Mouse (Mus musculus): ENCODE measurements around the gene Igfbp6. TPM values are rescaled to one million over a fixed set of nuclear protein-coding genes. Genes with fewer than 3 reads are reported as not detected.

Igfbp6 gene
- polyA plus RNA-seq (2017; shearing (Covaris generic)) = under 1 TPM in 1 of 2 experiments, not detected in 1; 0.60 TPM

DNA sequence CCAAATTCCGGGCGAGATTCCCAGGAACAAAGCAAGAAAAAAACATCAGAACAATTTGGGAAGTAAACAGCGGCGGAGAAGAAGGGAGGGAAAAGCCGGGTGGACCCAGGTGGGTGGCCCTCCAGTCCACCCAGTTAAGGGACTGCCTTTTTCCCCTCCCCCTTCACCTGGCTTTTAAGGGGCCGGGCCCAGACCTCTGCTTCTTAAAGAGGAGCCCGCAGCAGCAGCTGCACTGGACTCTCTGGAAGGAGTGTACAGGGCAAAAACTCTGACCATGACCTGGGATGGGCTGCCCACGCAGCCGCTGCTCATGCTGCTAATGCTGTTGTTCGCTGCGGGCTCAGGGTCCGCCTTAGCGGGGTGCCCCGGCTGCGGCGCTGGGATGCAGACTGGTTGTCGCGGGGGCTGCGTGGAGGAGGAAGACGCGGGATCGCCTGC, at the start of gene Igfbp6:
Gene Igfbp6, plus strand, starts transcription at position 89 of the 438 bp plus-strand sequence.
- no peak for ATAC-seq

DNA sequence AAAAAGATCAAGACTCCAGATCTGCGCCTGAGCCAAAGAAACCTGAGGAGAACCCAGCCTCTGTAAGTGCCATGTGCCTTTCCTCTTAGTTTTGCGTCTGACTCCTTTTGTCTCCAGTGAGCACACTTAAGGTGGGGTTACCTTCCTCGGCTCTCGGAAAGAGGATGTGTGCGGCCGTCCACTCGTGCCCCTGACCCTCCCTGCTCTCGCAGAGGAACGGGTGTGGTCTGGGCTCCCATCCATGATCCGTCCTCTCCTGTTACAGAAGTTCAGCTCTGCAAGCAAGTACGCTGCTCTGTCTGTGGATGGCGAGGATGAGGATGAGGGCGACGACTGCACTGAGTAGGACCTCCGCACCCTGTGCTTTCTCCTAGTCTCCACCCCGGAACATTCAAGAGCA, 49.2 kb upstream of the Igfbp6 start:
- ATAC-seq = no peak

DNA sequence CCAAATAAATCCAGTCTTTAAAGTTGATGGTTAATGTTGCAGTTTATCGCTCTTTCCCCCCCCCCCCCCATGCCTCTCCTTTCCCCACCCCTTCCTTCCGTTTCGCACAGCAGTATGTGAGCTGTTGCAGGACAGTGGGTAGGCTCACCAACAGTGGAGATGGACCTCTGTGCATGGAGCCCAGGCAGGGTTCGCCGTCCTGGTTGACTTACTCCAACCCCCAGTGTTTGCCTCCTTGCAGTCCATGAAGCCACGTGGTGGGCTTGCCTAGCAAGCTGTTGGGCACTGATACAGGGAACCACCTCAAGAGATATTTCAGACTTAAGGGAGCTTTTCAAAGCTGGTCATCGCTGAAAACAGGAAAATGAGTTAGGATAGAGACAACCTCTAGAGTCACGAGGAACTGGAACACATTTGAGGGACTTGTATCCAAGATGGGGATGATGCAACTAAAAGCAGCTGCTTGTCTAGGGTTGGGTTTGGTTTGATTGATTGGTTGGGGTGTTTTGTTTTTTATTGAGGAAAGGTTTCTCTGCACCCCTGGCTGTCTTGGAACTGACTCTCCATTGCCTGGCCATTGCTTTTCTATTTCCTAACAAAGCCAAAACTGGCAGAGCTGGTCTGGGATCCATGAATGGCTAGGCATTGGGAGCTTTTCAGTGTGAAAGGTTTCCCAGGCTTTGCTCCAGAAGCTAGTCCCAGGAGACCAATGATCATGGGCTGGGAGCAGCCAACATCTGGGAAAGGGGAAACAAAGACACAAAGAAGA, 46.8 kb upstream of the Igfbp6 start:
- no peak for ATAC-seq

- no peak for ATAC-seq
Measured at GRCm38 (mm10) chr15:102097991-102098555, 46.1 kb upstream of the Igfbp6 start.

- no peak for ATAC-seq
Measured at GRCm38 (mm10) chr15:102099260-102099659, 44.9 kb upstream of the Igfbp6 start.

DNA sequence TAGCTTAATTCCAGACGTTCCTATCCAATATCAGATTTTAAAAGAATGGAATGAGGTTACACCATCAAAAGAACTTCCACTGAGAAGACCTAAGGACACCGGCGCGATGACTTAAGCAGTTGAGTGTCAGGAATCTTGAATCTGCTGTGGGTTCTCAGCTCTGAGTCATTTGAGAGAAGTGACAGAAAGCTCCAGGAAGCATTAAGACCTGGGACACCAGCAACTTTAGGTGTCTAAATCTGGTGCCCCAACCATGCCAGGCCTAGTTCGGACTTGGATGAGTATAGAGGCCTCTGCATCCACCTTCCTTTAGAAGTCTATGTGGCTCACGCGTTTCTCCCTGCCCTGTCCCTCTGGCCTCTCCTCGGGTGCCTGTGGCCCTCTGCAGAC, 44.4 kb upstream of the Igfbp6 start:
- ATAC-seq = peak; percentile 15

DNA sequence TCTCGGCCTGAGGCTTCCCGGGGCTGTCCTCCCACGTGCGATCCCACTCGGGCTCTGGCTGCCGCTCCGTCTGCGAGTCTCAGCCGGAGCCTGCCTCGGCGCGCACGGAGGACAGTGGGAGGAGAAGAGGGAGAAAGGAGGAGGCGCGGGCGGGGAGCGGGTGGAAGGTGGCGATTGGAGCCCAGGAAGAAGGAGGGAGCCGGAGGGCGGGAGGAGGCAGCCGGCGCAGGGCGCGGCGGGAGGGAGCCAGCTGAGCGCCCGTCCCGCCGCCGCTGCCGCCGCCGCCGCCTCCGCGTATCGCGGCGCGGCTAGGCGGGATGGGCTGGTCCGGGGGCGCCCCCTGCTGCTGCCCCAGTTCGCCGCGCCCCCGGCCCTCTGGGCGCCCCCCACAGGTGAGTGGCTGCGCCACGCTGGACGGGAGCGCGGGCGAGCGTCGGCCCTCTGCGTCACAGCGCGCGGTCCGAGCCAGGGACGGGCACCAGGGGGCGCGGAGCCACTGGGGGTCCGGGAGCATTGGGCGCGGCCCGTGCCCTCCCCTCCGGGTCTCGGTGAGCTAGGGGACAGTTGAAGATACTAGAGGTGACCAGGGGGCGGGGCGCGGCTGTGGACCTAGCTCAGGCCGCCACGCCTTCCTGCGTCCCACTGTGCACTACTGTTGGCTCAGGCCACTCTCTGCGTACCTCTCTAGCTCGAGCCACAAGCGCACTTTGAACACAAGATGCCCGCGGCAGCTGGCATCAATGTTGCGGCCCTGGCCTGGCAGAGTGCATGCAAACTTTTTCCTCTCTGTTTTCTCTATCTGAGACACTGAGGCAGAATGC, 43.8 kb upstream of the Igfbp6 start, which contains the start of gene Tns2:
Gene Tns2, plus strand, starts transcription at position 253 of the 821 bp plus-strand sequence.
- ATAC-seq = peak; percentile 63

- no peak for ATAC-seq
Measured at GRCm38 (mm10) chr15:102100996-102101671, 43.0 kb upstream of the Igfbp6 start.

DNA sequence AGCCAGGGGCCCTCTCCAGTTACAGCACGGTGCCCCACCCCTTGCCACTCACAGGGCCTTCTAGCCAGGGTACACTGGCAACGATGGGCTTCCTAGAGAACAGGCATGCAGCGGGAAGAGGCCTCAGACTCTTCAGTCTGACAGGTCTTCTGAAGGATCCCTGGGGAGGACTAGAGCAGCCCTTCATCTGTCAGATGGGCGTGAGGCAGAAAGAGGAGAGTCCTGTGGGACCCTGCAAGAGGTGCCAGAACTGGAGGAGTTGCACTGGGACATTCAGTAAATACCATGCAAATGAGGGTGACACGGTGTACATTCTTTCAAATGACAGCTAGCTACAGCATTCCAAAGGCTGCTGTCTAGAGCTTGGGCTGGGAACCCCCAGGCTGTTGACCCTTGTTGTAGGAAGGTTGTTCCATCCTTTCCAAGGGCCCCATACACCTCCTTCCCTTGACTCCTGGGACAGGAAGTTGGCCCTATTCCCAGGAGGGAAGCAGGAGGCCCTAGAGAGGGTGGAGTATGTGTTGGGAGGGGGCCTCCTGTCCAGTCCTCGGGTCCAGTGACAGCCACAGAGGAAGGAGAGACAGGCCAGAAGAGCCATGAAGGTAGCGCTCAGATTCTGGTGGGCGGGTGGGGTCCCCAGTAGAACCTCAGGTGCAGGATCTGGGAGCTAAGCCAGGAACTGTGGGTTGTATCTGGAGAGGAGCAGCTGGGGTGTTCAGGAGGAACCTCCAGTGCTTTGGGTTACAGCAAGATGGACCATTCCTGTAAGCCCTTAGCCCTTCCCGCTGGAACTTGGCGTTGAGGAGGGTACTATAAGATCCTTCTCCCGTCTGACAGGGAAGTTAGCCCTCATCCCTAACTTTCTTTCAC, 42.3 kb upstream of the Igfbp6 start:
- ATAC-seq = no peak

DNA sequence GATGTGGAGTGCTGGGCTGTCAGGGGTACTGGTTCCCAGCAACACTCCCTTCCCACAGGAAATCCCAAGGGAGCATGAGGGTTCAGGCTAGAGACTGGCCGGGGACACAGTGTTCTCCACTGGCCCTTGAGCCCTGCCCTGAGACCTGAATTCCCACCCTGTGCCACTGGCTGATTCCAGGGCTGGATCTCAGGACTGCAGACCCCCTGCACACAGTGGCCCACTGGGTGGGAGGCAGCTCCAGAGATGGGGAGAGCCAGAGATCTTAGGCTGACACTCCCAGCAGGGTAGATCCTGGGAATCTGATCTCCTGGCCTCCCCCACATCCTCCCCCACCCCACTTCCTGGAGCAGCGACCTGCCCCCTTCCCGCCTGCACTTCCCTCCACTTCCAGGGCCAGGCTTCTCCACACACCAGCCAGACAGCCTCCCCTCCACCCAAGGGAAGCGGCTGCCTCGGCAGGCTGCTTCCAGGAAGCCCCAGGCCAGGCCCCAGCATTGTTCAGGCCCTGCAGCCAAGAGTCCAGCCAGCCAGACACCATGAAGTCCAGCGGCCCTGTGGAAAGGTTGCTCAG, 41.5 kb upstream of the Igfbp6 start:
- ATAC-seq = no peak

- no peak for ATAC-seq
Measured at GRCm38 (mm10) chr15:102103371-102103946, 40.7 kb upstream of the Igfbp6 start.

- no peak for ATAC-seq
Measured at GRCm38 (mm10) chr15:102103947-102104555, 40.1 kb upstream of the Igfbp6 start.

- no peak for ATAC-seq
Measured at GRCm38 (mm10) chr15:102105360-102105759, 38.8 kb upstream of the Igfbp6 start.

- peak; percentile 55 for ATAC-seq
Measured at GRCm38 (mm10) chr15:102105764-102106730, 38.1 kb upstream of the Igfbp6 start.

GRCm38 (mm10) chr15:102106754-102107456, 37.3 kb upstream of the Igfbp6 start:
- peak; percentile 25 for ATAC-seq

DNA sequence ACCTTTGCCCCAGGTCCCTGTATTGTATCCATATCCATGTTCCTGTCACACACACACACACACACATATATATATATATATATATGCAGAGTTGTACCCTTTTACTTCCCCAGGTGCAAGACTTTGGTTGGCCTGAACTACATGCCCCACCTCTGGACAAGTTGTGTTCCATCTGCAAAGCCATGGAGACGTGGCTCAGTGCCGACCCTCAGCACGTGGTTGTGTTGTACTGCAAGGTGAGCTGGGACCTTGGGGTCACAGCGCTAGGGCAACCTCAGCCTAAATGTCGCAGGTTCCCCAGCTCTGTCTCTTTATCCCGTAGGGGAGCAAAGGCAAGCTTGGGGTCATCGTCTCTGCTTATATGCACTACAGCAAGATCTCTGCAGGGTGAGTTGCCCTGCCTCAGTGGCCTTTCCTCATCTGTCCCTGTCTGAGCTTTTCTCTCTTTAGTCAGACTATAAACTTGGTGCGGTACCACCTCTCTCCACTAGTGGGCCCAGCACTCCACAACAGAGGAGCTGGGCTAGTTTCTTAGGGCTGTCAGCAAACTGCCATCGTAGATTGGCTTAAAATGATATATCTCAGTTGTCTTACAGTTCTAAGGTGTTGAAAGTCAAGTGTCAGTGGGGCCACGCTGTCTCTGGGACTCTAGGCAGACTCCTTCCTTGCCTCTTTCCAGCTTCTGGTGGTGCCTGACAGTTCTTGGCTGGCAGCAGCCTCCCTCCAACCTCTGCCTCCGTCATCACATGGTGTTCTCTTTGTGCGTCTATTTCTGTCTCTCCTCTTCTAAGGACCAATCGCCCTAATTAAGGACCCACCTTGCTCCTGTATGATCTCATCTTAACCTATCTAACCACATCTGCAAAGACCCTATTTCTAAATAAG, 36.2 kb upstream of the Igfbp6 start:
- ATAC-seq = peak; percentile 70

Measured in CD4-positive, CD25-positive, alpha-beta regulatory T cell, adult 4 months (primary cell).